Mouse (Mus musculus) induced T-regulatory cell, adult 2 months (primary cell): ENCODE measurements around the gene Cox6b1.

Experiments used
- DNase-seq: peaks from one replicate; pipeline ENCODE4 v3.0.0-alpha.2; 2012; ENCODE audit warnings: low read depth

The Cox6b1 gene

GRCm38 (mm10) chr7:30625530-30626384, at the start of gene Cox6b1:
TSS of gene Cox6b1 (minus strand) at chr7:30626151.
- peak; percentile 96 for DNase-seq

DNA sequence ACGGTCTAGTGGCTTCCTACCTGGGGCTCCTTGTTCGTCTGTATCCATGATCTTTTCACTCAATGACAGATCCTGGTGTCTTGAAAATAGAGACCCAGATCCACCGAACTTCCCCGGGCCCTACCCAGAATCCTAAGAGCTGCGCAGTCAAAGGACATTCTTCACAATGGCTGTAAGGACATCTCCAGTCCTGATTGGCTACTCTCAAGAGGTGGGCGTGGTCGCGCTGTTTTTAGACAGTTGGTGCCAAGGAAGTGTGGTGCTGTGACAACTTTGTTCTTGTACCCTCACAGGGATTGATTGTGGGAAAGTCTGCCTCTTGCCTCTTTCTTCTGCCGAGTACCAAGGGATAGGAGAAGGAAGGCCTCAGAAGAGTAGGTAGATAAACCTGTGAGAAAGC, 45.5 kb upstream of the Cox6b1 start, which contains the start of gene Pmis2:
TSS of gene Pmis2 (minus strand) at position 126 of the 400 bp plus-strand sequence.
- no peak for DNase-seq

- DNase-seq, result peak; percentile 79
Measured at GRCm38 (mm10) chr7:30669229-30669628, 43.3 kb upstream of the Cox6b1 start.

DNA sequence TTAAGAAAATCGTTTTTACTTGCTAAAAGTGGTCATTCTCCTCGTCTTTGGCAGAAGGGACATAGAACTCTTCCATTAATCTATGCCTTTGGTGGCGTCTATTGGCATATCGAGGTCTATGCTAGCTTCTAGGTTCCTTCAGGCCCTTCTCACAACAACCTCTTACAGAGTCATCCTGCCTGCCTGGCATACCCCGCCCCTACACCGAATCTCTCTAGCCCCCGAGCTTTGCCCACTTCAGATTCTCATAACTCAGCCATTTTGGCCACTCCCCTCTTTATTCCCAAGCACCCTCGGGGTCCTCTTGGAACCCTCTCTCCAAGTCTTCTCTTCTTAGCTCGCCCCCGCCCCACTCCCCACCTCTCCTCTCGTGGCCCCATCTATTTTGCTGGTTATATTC, 39.4 kb upstream of the Cox6b1 start:
- DNase-seq, result no peak

GRCm38 (mm10) chr7:30664529-30665200, 38.7 kb upstream of the Cox6b1 start, which contains the start of gene Haus5:
TSS of gene Haus5 (minus strand) at chr7:30664994.
- peak; percentile 97 for DNase-seq

DNA sequence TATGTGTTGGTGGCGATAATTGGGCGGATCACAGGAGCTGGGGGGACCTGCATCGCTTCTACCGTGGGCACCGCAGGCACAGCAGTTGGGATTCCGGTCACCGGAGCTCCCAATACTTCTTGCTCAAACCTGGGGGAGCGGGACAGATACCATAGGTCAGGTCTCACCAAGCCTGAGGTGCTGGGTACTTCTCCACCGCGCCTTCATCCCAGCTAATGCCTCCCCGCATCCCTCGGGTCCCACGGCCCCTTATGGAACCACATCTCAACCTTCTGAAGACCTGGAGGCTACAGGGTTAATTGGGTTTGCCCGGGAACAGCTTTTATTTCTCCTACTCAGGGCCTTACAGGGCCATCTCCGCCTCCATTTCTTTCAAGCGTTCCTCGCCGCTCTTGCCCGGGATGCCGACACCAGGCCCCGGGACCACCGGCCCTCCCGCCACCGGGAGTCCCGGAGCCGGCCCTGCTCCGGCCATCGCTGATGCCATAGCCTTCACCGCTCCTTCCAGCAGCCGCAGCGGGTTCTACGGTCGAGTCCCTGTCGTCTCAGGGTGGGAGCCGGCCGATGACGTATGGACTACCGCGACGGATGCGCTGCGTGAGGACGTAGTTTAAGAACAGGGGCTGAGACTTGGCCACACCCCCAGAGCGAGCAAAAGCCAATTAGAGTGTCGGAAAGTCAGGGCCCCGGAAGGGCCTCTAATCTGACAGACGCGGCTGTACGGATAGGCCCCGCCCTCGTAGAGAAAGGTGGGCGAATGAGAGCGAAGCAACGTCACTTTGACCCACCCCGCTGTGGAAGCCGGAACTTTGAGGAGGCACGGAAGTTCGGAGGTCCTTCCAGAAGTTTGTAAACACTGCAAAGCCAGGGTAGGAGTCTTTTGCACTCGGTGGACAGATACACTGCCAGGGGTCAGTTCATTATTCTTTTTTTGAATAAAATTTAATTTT, 23.9 kb upstream of the Cox6b1 start, which contains the start of gene Rbm42:
TSS of gene Rbm42 (minus strand) at position 727 of the 950 bp plus-strand sequence.
- peak; percentile 99 for DNase-seq

- no peak for DNase-seq
Measured at GRCm38 (mm10) chr7:30639083-30639482, 13.1 kb upstream of the Cox6b1 start.

GRCm38 (mm10) chr7:30636395-30636794, 10.4 kb upstream of the Cox6b1 start:
- no peak for DNase-seq

DNA sequence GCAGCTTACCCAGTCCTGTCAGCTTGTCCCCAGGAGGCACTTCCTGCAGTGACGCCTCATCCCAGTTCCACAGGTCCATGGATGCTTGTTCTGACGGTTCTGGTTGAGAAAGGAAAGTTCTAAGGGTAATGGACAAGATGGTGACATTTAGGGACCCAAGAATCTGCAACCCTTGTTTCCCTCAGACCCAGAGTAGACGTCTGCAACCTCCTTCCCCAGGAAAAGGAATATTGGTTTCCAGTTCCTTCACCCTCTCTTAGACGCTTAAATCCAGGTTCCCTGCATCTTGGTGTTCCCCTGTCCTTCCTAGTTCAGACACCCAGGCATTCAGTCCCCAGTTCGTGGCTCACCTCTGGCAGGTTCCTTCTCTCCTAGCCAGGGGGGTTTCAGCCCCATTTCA, 9.8 kb upstream of the Cox6b1 start, which contains the start of gene Etv2:
TSS of gene Etv2 (minus strand) at position 101 of the 400 bp plus-strand sequence.
- DNase-seq, result no peak

GRCm38 (mm10) chr7:30634621-30635020, 8.7 kb upstream of the Cox6b1 start:
- DNase-seq, result peak; percentile 75

DNA sequence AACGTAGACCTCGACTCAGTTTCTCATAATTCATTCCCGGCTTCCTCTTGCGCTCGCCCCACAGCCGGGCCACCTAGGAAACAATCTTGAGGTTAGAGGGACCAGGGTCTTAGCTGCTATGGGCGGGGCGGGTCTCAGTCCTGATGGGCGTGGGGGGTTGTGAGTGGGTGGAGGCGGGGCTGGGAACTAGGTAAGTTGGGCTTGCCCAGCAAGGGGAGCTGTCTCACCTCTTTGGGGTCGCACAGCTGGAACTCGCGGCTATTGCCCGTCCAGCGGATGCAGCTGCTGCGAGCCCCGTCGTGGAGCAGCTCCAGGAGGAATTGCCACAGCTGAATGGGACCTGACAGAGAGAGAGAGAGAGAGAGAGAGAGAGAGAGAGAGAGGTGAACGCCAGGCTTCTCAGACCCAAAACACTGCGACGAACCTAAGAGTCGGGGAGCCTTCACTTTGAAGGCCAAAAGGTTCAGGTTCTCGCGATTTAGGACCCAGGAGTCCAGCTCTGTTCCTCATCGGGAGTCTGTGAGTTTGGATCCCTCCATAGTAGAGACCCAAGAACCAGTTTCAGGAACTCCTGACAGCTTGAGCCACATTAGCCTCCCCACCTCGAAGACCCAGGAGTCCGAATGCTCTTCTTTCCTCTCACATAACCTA, 7.9 kb upstream of the Cox6b1 start:
- DNase-seq, result no peak

DNA sequence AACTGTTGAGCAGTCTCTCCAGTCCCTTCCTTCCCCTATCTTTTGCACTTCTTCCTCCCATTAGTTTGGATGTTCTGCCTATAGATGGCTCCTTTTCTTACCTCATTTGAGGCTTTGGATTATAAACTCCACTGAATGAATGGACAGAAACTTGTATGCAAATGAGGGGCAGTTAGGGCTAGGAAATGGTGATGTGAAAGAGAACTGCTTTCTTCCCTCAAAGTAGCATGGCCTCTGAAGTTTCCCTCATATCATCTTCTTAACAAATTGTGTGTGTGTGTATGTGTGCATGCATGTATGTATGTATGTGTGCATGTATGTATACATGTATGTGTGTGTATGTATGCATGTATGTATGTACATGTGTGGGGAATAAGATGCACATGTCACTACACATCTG, 3.1 kb upstream of the Cox6b1 start:
- no peak for DNase-seq

DNA sequence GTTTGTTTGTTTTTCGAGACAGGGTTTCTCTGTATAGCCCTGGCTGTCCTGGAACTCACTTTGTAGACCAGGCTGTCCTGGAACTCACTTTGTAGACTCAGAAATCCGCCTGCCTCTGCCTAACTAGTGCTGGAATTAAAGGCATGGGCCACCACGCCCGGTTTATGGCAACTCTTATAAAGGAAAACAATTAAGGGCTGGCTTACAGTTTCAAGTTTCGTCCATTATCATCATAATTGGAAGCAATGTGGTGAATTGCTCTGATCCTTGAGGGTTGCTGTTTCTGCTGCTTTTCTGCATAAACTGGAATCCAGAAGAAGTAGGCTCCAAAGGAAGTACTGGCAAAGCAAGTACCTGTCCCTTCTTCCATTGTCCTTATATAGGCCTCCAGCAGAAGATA, 696 bp upstream of the Cox6b1 start:
- no peak for DNase-seq

- peak; percentile 61 for DNase-seq
Measured at GRCm38 (mm10) chr7:30619202-30619601, 6.7 kb downstream of the Cox6b1 start.

GRCm38 (mm10) chr7:30618658-30619057, 7.3 kb downstream of the Cox6b1 start:
- DNase-seq, result no peak

DNA sequence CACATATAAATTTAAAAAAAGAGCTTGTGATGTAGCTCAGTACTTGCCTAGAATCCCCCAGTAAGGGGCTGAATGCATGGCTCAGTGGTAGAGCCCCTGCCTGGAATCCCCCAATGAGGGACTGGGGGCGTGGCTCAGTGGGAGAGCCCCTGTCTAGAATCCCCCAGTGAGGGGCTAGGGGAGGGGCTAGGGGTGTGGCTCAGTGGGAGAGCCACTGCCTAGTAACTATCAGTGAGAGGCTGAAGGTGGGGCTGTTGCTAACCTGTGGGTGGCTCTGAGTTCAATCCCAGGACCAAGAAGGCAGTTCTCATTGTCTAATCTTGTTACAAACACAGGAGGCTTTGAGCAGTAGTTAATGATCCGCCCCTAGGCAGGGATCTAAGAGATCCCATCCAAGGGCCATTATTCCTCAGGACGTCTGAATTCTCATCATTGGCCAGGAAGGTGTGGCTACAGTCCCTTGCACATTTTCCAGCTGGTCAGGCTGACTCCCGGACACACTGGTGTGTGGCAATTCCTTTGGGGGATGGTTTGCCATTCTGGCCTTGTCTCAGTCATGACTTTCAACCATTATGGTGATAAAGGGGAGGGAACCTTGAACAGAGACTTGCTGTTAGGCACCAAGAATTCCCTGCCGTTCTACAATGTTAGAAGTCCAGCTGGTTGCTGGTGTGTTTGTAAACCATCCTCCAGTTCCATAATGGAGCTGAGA, 10.7 kb downstream of the Cox6b1 start:
- DNase-seq, result no peak

GRCm38 (mm10) chr7:30614454-30614853, 11.5 kb downstream of the Cox6b1 start:
- DNase-seq, result peak; percentile 63

DNA sequence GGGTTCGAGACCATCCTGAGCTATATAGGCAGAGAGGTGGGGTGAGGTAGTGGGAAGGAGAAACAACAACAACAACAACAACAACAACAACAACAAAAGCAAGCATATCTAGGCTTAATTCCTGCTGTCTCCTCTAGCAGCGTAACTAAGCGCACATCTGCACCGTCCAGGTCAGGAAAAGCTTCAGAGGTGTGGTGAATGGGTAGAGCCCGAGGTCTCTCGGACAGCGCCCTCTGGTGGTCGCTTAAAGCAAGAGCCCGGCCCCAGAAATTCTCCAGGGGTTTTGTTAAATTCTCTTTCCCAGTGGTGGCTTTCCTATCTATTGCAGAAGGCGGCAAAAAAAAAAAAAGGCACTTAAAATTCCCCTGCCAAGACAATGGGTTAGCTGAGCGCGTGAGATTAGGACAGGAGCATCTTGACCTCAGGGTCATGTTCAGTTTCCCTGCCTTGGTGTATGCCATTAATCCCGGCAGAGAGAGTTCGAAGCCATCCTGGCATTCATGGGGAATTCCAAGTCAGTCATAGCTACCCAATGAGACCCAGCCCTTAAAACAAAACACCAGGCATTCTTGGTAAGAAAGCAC, 12.3 kb downstream of the Cox6b1 start:
- peak; percentile 87 for DNase-seq

- no peak for DNase-seq
Measured at GRCm38 (mm10) chr7:30612654-30613402, 13.1 kb downstream of the Cox6b1 start, which contains the start of gene Upk1a. TSS of gene Upk1a (minus strand) at chr7:30612847.
